24 mouse cellular contexts compared by ENCODE assay signal in the genomic region with DNA sequence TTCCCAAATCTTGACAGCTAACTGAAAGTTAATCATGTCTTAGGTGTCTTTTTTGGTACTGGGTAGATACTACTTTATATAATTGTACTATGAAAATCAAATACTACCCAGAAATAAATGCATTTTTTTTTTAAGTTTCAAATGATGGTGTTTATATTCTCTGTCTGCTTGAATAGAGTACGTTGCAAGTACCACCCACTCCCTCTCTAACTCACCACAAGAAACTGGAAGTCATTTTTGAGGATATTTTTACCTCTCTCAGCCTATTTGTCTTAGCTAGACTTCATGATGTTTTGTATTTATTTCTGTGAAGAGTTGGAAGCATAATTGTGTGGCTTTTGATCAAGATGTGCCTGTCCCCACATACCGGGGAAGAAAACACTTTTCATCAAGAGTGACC.
DNase-seq lines count a peak whose midpoint lies in the region; ATAC-seq and TF ChIP-seq lines count a peak whose summit lies in the region.
"Had no signal": no experiment of that assay in that cellular context is flagged by ENCODE, and none has a peak within 500 bp of the region (broad histone marks: within the 10 kb centered on the region; RNA-seq: fewer than 3 reads in every experiment).

No protein-coding gene starts in this region.

- H3K4me3 ChIP-seq in bone marrow macrophage, adult 2 months (ENCODE audit: insufficient read depth, low read length) = no peak overlapping the region
- no peak overlapping the region for H3K4me3 ChIP-seq in macrophage (ENCODE audit: inconsistent target)
- H3K4me3 ChIP-seq: embryonic facial prominence, embryonic 10.5 days; embryonic facial prominence, embryonic 12.5 days; forebrain, embryonic 13.5 days; forebrain, embryonic 15.5 days had no signal

- no peak for TF ChIP-seq CTCF in bone marrow macrophage, adult 2 months (IDR thresholded peaks at IDR 0.05; ENCODE audit: low read depth, low read length)

- H3K79me2 ChIP-seq in macrophage (ENCODE audit: inconsistent target) = no peaks in the 10 kb centered on the region

- 72% methylated on average over 2 of the region's 2 CpGs for WGBS in macrophage (ENCODE audit: missing documents)

- H3K4me1 ChIP-seq in bone marrow macrophage, adult 2 months (ENCODE audit: control insufficient read depth, insufficient read depth, low read length) = peaks cover 21% of the 10 kb centered on the region
- H3K4me1 ChIP-seq: embryonic facial prominence, embryonic 10.5 days; embryonic facial prominence, embryonic 12.5 days; forebrain, embryonic 13.5 days; forebrain, embryonic 15.5 days had no signal

- H3K36me3 ChIP-seq in macrophage (ENCODE audit: inconsistent target) = no peaks in the 10 kb centered on the region
- H3K36me3 ChIP-seq: embryonic facial prominence, embryonic 10.5 days; embryonic facial prominence, embryonic 12.5 days; forebrain, embryonic 15.5 days; G1E had no signal

- no peak for DNase-seq in frontal cortex, postnatal 14 days (ENCODE audit: low spot score in 2 of 2)
- DNase-seq in neural tube, embryonic 10.5 days (ENCODE audit: extremely low spot score, low spot score) = no peak
- DNase-seq in urinary bladder, postnatal 4 days (ENCODE audit: low spot score in 2 of 2) = no peak
- DNase-seq: adrenal gland, adult 8-10 months; adrenal gland, postnatal 14 days; adrenal gland, postnatal 36 days; B cell, adult 2 months; cerebellum, adult 11-12 months; cerebellum, adult 2 months; cerebellum, adult 9-10 months; cerebellum, postnatal 10 days; cerebellum, postnatal 25 days; forebrain, postnatal 0 days had no signal

- peak; percentile 95 for ATAC-seq in frontal cortex, adult (ENCODE audit: low TSS enrichment)
- ATAC-seq: activated CD4-positive, CD25-positive, alpha-beta regulatory T cell, adult 4 months; CD4-positive, CD25-positive, alpha-beta regulatory T cell, adult 4 months; forebrain, embryonic 13.5 days; forebrain, embryonic 15.5 days; forebrain, postnatal 0 days; Patski had no signal

- TF ChIP-seq POLR2A in bone marrow macrophage, adult 2 months (IDR thresholded peaks at IDR 0.05; ENCODE audit: borderline replicate concordance, low read depth, low read length) = no peak

- H3K27ac ChIP-seq in bone marrow macrophage, adult 2 months (ENCODE audit: insufficient read depth, low read depth, low read length) = peak overlapping the region; percentile 88
- H3K27ac ChIP-seq in macrophage = peak overlapping the region; percentile 31; the same call in 1 of the 2 replicates
- H3K27ac ChIP-seq: embryonic facial prominence, embryonic 10.5 days; embryonic facial prominence, embryonic 12.5 days; forebrain, embryonic 13.5 days; forebrain, embryonic 15.5 days had no signal
